ENCODE assay signal across 32 mouse cellular contexts in genomic region chr6:142771643-142772042, GRCm38 (mm10). TPM values are rescaled to one million over a fixed set of nuclear protein-coding genes. Genes with fewer than 3 reads are reported as not detected.
DNase-seq lines count a peak whose midpoint lies in the region; ATAC-seq and TF ChIP-seq lines count a peak whose summit lies in the region.
"Had no signal": no experiment of that assay in that cellular context is flagged by ENCODE, and none has a peak within 500 bp of the region (broad histone marks: within the 10 kb centered on the region; RNA-seq: fewer than 3 reads in every experiment).

No protein-coding gene starts in this region.

- WGBS in kidney, embryonic 15.5 days: 85% methylated on average over 4 of the region's 4 CpGs
- 30% methylated on average over 4 of the region's 4 CpGs for WGBS in liver, embryonic 14.5 days (ENCODE audit: insufficient replicate concordance)
- WGBS in midbrain, embryonic 10.5 days: 94% methylated on average over 4 of the region's 4 CpGs

- H3K4me2 ChIP-seq in kidney, embryonic 15.5 days: no peak overlapping the region
- no peak overlapping the region for H3K4me2 ChIP-seq in liver, embryonic 14.5 days (ENCODE audit: low read depth)
- H3K4me2 ChIP-seq: embryonic facial prominence, embryonic 13.5 days; forebrain, embryonic 12.5 days; forebrain, embryonic 15.5 days; heart, embryonic 12.5 days; heart, embryonic 15.5 days; hindbrain, embryonic 13.5 days had no signal

- no peak for ATAC-seq in kidney, embryonic 15.5 days (replicated peaks; ENCODE audit: low FRiP score)
- ATAC-seq in G1E (ENCODE audit: extremely low read depth, insufficient number of reproducible peaks, low FRiP score, poor library complexity, severe bottlenecking): peak; percentile 61
- ATAC-seq in liver, embryonic 14.5 days (ENCODE audit: insufficient read depth): no peak
- ATAC-seq in megakaryocyte-erythroid progenitor cell, adult 5-6 weeks (replicated peaks; ENCODE audit: low FRiP score, low TSS enrichment, poor library complexity, severe bottlenecking): peak; percentile 69
- ATAC-seq: forebrain, embryonic 15.5 days had no signal

- DNase-seq in kidney, postnatal 4 days: peak; percentile 23 to 36
- DNase-seq in G1E (ENCODE audit: low spot score): no peak
- no peak for DNase-seq in liver, embryonic 14.5 days (ENCODE audit: low read depth in 3 of 3, low spot score in 3 of 3)
- DNase-seq in adrenal gland, postnatal 10 days: no peak
- DNase-seq in midbrain, embryonic 10.5 days (ENCODE audit: low spot score): no peak
- DNase-seq: adrenal gland, adult 2 months; adrenal gland, postnatal 25 days; B cell, adult 2 months; cerebellum, adult 11-12 months; cerebellum, adult 8-10 months; cerebellum, postnatal 10 days; cerebellum, postnatal 36 days; embryo, embryonic 11 days; gastrocnemius, postnatal 25 days; heart, adult 18-20 months; heart, postnatal 10 days; heart, postnatal 36 days had no signal

- TF ChIP-seq CTCF in G1E (IDR thresholded peaks at IDR 0.05; ENCODE audit: low read depth, low read length): no peak
- TF ChIP-seq CTCF in liver, embryonic 14.5 days (IDR thresholded peaks at IDR 0.05; ENCODE audit: low read depth): no peak

- no peaks in the 10 kb centered on the region for H3K4me1 ChIP-seq in kidney, embryonic 15.5 days
- peaks cover 18% of the 10 kb centered on the region for H3K4me1 ChIP-seq in G1E (ENCODE audit: insufficient read depth, low read depth, low read length)
- peaks cover 0 to 9% of the 10 kb centered on the region in 2 experiments; a peak in 2 of 4 replicates for H3K4me1 ChIP-seq in liver, embryonic 14.5 days (replicated peaks; ENCODE audit: control insufficient read depth in 2 of 2, insufficient read depth in 2 of 2, low read length in 1 of 2)
- no peaks in the 10 kb centered on the region for H3K4me1 ChIP-seq in midbrain, embryonic 10.5 days
- H3K4me1 ChIP-seq: embryonic facial prominence, embryonic 10.5 days; embryonic facial prominence, embryonic 13.5 days; forebrain, embryonic 12.5 days; forebrain, embryonic 15.5 days; hindbrain, embryonic 13.5 days had no signal

- TF ChIP-seq EP300 in liver, embryonic 14.5 days (IDR thresholded peaks at IDR 0.05; ENCODE audit: low read depth): 0 out of 2 replicates have a peak, but pooled peaks have one; percentile 5

- H3K27ac ChIP-seq in kidney, embryonic 15.5 days: no peak overlapping the region
- no peak overlapping the region for H3K27ac ChIP-seq in liver, embryonic 14.5 days
- H3K27ac ChIP-seq in midbrain, embryonic 10.5 days (replicated peaks): no peak overlapping the region
- H3K27ac ChIP-seq: embryonic facial prominence, embryonic 10.5 days; embryonic facial prominence, embryonic 13.5 days; forebrain, embryonic 12.5 days; forebrain, embryonic 15.5 days; heart, embryonic 15.5 days; hindbrain, embryonic 10.5 days; hindbrain, embryonic 13.5 days had no signal

- H3K36me3 ChIP-seq in kidney, embryonic 15.5 days: peaks cover 96% of the 10 kb centered on the region
- peaks cover 95% of the 10 kb centered on the region for H3K36me3 ChIP-seq in G1E (replicated peaks)
- H3K36me3 ChIP-seq in liver, embryonic 14.5 days (replicated peaks; ENCODE audit: control insufficient read depth, insufficient read depth, low read depth): peaks cover 93% of the 10 kb centered on the region
- H3K36me3 ChIP-seq in midbrain, embryonic 10.5 days: peaks cover 93% of the 10 kb centered on the region

- H3K9me3 ChIP-seq in kidney, embryonic 15.5 days (replicated peaks): no peaks in the 10 kb centered on the region
- no peaks in the 10 kb centered on the region for H3K9me3 ChIP-seq in G1E (replicated peaks)
- no peaks in the 10 kb centered on the region for H3K9me3 ChIP-seq in liver, embryonic 14.5 days (ENCODE audit: control insufficient read depth, low read length)
- no peaks in the 10 kb centered on the region for H3K9me3 ChIP-seq in midbrain, embryonic 10.5 days (replicated peaks)
- H3K9me3 ChIP-seq: embryonic facial prominence, embryonic 10.5 days; embryonic facial prominence, embryonic 13.5 days; forebrain, embryonic 12.5 days; forebrain, embryonic 15.5 days; heart, embryonic 12.5 days; heart, embryonic 15.5 days; hindbrain, embryonic 10.5 days; hindbrain, embryonic 13.5 days had no signal

- no peak overlapping the region for H3K9ac ChIP-seq in kidney, embryonic 15.5 days
- no peak overlapping the region for H3K9ac ChIP-seq in liver, embryonic 14.5 days (replicated peaks)
- H3K9ac ChIP-seq: embryonic facial prominence, embryonic 13.5 days; forebrain, embryonic 12.5 days; forebrain, embryonic 15.5 days; heart, embryonic 12.5 days; heart, embryonic 15.5 days; hindbrain, embryonic 13.5 days had no signal

- no peaks in the 10 kb centered on the region for H3K27me3 ChIP-seq in kidney, embryonic 15.5 days
- no peaks in the 10 kb centered on the region for H3K27me3 ChIP-seq in G1E (ENCODE audit: insufficient read depth, low read length)
- H3K27me3 ChIP-seq in liver, embryonic 14.5 days (ENCODE audit: control insufficient read depth, insufficient read depth, low read length): no peaks in the 10 kb centered on the region
- H3K27me3 ChIP-seq in midbrain, embryonic 10.5 days (ENCODE audit: low read depth, poor library complexity, severe bottlenecking): no peaks in the 10 kb centered on the region
- H3K27me3 ChIP-seq: CH12.LX; embryonic facial prominence, embryonic 13.5 days; forebrain, embryonic 12.5 days; forebrain, embryonic 15.5 days; heart, embryonic 12.5 days; heart, embryonic 15.5 days; hindbrain, embryonic 13.5 days had no signal

- no peak overlapping the region for H3K4me3 ChIP-seq in kidney, embryonic 15.5 days (replicated peaks)
- no peak overlapping the region for H3K4me3 ChIP-seq in G1E (ENCODE audit: low read depth, low read length)
- no peak overlapping the region for H3K4me3 ChIP-seq in liver, embryonic 14.5 days (ENCODE audit: insufficient read depth in 1 of 2, low read depth in 2 of 2, low read length in 2 of 2)
- H3K4me3 ChIP-seq in midbrain, embryonic 10.5 days: no peak overlapping the region
- H3K4me3 ChIP-seq: embryonic facial prominence, embryonic 10.5 days; embryonic facial prominence, embryonic 13.5 days; erythroblast, embryonic 14.5 days; forebrain, embryonic 12.5 days; forebrain, embryonic 15.5 days; heart, embryonic 12.5 days; heart, embryonic 15.5 days; hindbrain, embryonic 10.5 days; hindbrain, embryonic 13.5 days had no signal

RNA-seq across cellular contexts. Expression of gene Cmas, which starts 15.2 kb away (rescaled TPM):
- 77.1 and 77.2 TPM in 2 replicates for polyA plus RNA-seq in kidney, embryonic 15.5 days (2015; fragmentation: Nextera tagmentation; extraction: Ambion mirVana)
- 55.3 and 76.0 TPM in 2 replicates for total RNA-seq in G1E (2014; fragmentation: Nextera tagmentation)
- 79.6 and 80.6 TPM in 2 replicates for total RNA-seq in G1E (2017)
- 53.2 and 79.0 TPM in 2 replicates for polyA plus RNA-seq in G1E (2012)
- 43.3 and 80.7 TPM in 2 replicates for polyA plus RNA-seq in liver, embryonic 14.5 days (2012; rRNA removed)
- 176 and 181 TPM in 2 replicates for polyA plus RNA-seq in liver, embryonic 14.5 days (2014; fragmentation: Nextera tagmentation; extraction: Ambion mirVana)
- total RNA-seq in megakaryocyte-erythroid progenitor cell, adult 5-6 weeks (2014; fragmentation: Nextera tagmentation): 56.9 and 59.1 TPM in 2 replicates
- 49.5 and 84.8 TPM in 2 replicates for total RNA-seq in megakaryocyte-erythroid progenitor cell, adult 5-6 weeks (2017)
- 10 to 100 TPM; 33.8 to 37.4 TPM for total RNA-seq in adrenal gland, postnatal 10 days (2021)
- polyA plus RNA-seq in midbrain, embryonic 10.5 days (2016; fragmentation: Nextera tagmentation; extraction: Ambion mirVana): 81.0 and 86.6 TPM in 2 replicates

RNA-seq across cellular contexts. Expression of gene Sult6b2, which starts 32.7 kb away (rescaled TPM):
- not detected in 2 replicates for polyA plus RNA-seq in kidney, embryonic 15.5 days (2015; fragmentation: Nextera tagmentation; extraction: Ambion mirVana)
- total RNA-seq in G1E (2014; fragmentation: Nextera tagmentation) (not detected in 2 replicates), G1E (2017) (0.16 TPM in 1 of 2 replicates, not detected in the other)
- polyA plus RNA-seq in G1E (2012): not detected in 2 replicates
- not detected in 2 replicates for polyA plus RNA-seq in liver, embryonic 14.5 days (2012; rRNA removed)
- polyA plus RNA-seq in liver, embryonic 14.5 days (2014; fragmentation: Nextera tagmentation; extraction: Ambion mirVana): not detected in 2 replicates
- total RNA-seq in megakaryocyte-erythroid progenitor cell, adult 5-6 weeks (2014; fragmentation: Nextera tagmentation): not detected in 2 replicates
- total RNA-seq in megakaryocyte-erythroid progenitor cell, adult 5-6 weeks (2017): not detected in 2 replicates
- not detected for total RNA-seq in adrenal gland, postnatal 10 days (2021)
- not detected in 2 replicates for polyA plus RNA-seq in midbrain, embryonic 10.5 days (2016; fragmentation: Nextera tagmentation; extraction: Ambion mirVana)
- total RNA-seq: adrenal gland, adult 2 months; adrenal gland, postnatal 25 days; gastrocnemius, adult 8-10 months; gastrocnemius, postnatal 25 days; heart, adult 18-20 months; heart, postnatal 10 days; MEL had no signal
- polyA plus RNA-seq: adrenal gland, adult 2 months; embryonic facial prominence, embryonic 10.5 days; embryonic facial prominence, embryonic 13.5 days; erythroblast, embryonic 14.5 days; gonadal fat pad, adult 2 months; heart, embryonic 15.5 days had no signal

Comparison
In these comparisons a context has a peak if more than half of its experiments do, and no peak if none do; other contexts are left out.
1. DNase-seq: peak in kidney, postnatal 4 days (2 of 2); none in G1E (single experiment), liver, embryonic 14.5 days (0 of 3), adrenal gland, postnatal 10 days (single experiment) and midbrain, embryonic 10.5 days (single experiment).
2. ATAC-seq: peak in G1E (single experiment) and megakaryocyte-erythroid progenitor cell, adult 5-6 weeks (single experiment); none in kidney, embryonic 15.5 days (single experiment) and liver, embryonic 14.5 days (single experiment).